Mouse (Mus musculus): Measurements from ENCODE around the gene Cd163l1. TPM values are rescaled to one million over a fixed set of nuclear protein-coding genes. Genes with fewer than 3 reads are reported as not detected.

Cd163l1 gene
- polyA plus RNA-seq, 1 experiment from 2014 or later: not detected

GRCm38 (mm10) chr7:140192851-140193250 is 25.2 kb upstream of the Cd163l1 start:
- Histone ChIP-seq H3K27ac (no peak overlapping the region), H3K4me1 (no peaks in the 10 kb centered on the region), H3K36me3 (no peaks in the 10 kb centered on the region), H3K9me3 (no peaks in the 10 kb centered on the region), H3K27me3 (ENCODE audit: insufficient read depth, poor library complexity, severe bottlenecking) (no peaks in the 10 kb centered on the region), H3K4me3 (no peak overlapping the region)
- WGBS: 78% methylated on average over 2 of the region's 2 CpGs
- peak; percentile 43 for DNase-seq (ENCODE audit: low spot score)

- WGBS: 78% methylated on average over 4 of the region's 4 CpGs
- H3K4me1 ChIP-seq: no peaks in the 10 kb centered on the region
- H3K4me3 ChIP-seq: no peak overlapping the region
- no peak for DNase-seq (ENCODE audit: low spot score)
- H3K27ac ChIP-seq: no peak overlapping the region
- H3K27me3 ChIP-seq (ENCODE audit: insufficient read depth, poor library complexity, severe bottlenecking): no peaks in the 10 kb centered on the region
- H3K36me3 ChIP-seq: no peaks in the 10 kb centered on the region
- H3K9me3 ChIP-seq: no peaks in the 10 kb centered on the region
Observed at GRCm38 (mm10) chr7:140194031-140194430, 24.0 kb upstream of the Cd163l1 start.

GRCm38 (mm10) chr7:140196002-140196401 is 22.1 kb upstream of the Cd163l1 start:
- WGBS: 79% methylated on average over 8 of the region's 8 CpGs

DNA sequence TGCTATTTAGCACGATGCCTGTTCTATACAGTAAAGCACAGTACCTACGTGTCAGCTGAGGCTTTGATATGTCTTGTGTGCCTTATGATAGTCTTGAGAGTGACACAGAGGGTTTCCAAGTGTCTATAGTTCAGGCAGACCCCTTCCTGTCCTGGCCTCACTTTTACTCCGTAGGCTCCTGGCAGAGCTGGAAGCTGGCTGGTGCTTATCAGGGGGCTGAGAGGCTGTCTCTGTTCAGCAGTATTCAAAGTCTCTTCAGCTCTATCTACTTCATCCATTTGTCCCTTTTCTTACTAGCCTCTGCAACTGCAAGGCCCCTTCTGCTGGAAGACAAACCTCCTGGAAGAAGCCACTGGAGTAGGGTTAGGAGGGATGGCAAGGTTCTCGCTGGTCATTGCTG is 17.0 kb upstream of the Cd163l1 start:
- Histone ChIP-seq H3K9me3 (no peaks in the 10 kb centered on the region), H3K27ac (no peak overlapping the region), H3K36me3 (no peaks in the 10 kb centered on the region), H3K4me3 (no peak overlapping the region), H3K4me1 (no peaks in the 10 kb centered on the region), H3K27me3 (ENCODE audit: insufficient read depth, poor library complexity, severe bottlenecking) (no peaks in the 10 kb centered on the region)
- DNase-seq (ENCODE audit: low spot score): no peak
- WGBS: 74% methylated on average over 4 of the region's 4 CpGs

More at GRCm38 (mm10) chr7:140196002-140196401, 22.1 kb upstream of the Cd163l1 start:
- H3K9me3 ChIP-seq: no peaks in the 10 kb centered on the region
- H3K27ac ChIP-seq: no peak overlapping the region
- no peak overlapping the region for H3K4me3 ChIP-seq
- no peaks in the 10 kb centered on the region for H3K4me1 ChIP-seq
- H3K36me3 ChIP-seq: no peaks in the 10 kb centered on the region
- DNase-seq (ENCODE audit: low spot score): no peak
- no peaks in the 10 kb centered on the region for H3K27me3 ChIP-seq (ENCODE audit: insufficient read depth, poor library complexity, severe bottlenecking)

- Histone ChIP-seq H3K27ac (no peak within 1 kb of the TSS), H3K9me3 (no peaks in the 10 kb centered on the region), H3K4me3 (no peak within 1 kb of the TSS), H3K36me3 (no peaks in the 10 kb centered on the region), H3K4me1 (no peaks in the 10 kb centered on the region), H3K27me3 (ENCODE audit: insufficient read depth, poor library complexity, severe bottlenecking) (no peaks in the 10 kb centered on the region)
- DNase-seq (ENCODE audit: low spot score): no peak
Observed at GRCm38 (mm10) chr7:140205864-140206263, 12.2 kb upstream of the Cd163l1 start, which contains the start of gene Olfr524. Gene Olfr524, minus strand, starts transcription at chr7:140205964.

DNA sequence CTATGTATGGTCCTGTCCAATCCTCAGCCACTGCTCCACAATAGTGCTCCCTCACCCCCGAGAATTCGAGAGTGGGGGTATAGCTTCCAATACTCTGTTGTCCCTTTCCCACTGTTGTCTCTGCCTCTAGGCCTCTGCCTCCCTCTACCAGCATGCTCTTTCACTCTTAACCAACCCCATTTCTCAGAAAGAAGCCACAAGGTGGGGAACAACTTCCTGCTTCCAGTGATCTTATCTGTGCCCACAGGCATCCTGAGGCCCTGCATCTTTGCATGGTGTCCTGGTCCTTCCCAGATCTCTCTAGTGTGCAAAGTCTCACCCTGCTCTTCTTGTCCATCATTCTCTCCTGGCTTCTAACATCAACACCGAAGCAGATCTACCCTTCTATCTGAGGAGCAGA is 11.2 kb upstream of the Cd163l1 start:
- Histone ChIP-seq H3K9me3 (no peaks in the 10 kb centered on the region), H3K36me3 (no peaks in the 10 kb centered on the region), H3K4me3 (no peak overlapping the region), H3K27me3 (ENCODE audit: insufficient read depth, poor library complexity, severe bottlenecking) (no peaks in the 10 kb centered on the region), H3K27ac (no peak overlapping the region), H3K4me1 (no peaks in the 10 kb centered on the region)
- no peak for DNase-seq (ENCODE audit: low spot score)
- WGBS: 70% methylated on average over 3 of the region's 3 CpGs

GRCm38 (mm10) chr7:140208153-140208552 is 9.9 kb upstream of the Cd163l1 start:
- H3K27ac ChIP-seq: no peak overlapping the region
- DNase-seq (ENCODE audit: low spot score): no peak
- H3K9me3 ChIP-seq: no peaks in the 10 kb centered on the region
- no peaks in the 10 kb centered on the region for H3K36me3 ChIP-seq
- H3K4me3 ChIP-seq: no peak overlapping the region
- 70% methylated on average over 8 of the region's 8 CpGs for WGBS
- no peaks in the 10 kb centered on the region for H3K4me1 ChIP-seq
- no peaks in the 10 kb centered on the region for H3K27me3 ChIP-seq (ENCODE audit: insufficient read depth, poor library complexity, severe bottlenecking)

- 73% methylated on average over 3 of the region's 3 CpGs for WGBS
- H3K27ac ChIP-seq: no peak overlapping the region
- no peaks in the 10 kb centered on the region for H3K9me3 ChIP-seq
- no peaks in the 10 kb centered on the region for H3K4me1 ChIP-seq
- H3K36me3 ChIP-seq: no peaks in the 10 kb centered on the region
- DNase-seq (ENCODE audit: low spot score): no peak
- no peak overlapping the region for H3K4me3 ChIP-seq
- H3K27me3 ChIP-seq (ENCODE audit: insufficient read depth, poor library complexity, severe bottlenecking): no peaks in the 10 kb centered on the region
Observed at GRCm38 (mm10) chr7:140208677-140209076, 9.4 kb upstream of the Cd163l1 start.

DNA sequence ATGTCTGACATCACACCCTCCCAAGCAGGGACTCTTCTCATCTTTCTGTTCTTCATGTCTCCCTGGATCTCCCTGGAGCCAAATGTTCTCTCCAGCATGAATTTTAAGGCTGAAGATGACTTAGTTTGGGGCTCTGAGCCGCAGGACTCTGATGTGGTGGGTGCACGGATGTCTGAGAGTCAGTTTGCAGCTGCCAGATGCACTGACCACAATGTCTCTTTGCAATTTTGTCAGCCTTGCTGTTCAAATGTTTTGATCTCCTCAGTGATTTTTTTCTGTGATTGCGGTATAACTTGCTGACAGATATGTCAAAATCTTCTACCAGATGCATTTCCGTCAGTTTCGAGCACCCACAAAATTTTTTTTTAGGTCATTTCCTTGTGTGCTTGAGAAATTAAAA is 4.2 kb upstream of the Cd163l1 start:
- no peak overlapping the region for H3K4me3 ChIP-seq
- no peaks in the 10 kb centered on the region for H3K27me3 ChIP-seq (ENCODE audit: insufficient read depth, poor library complexity, severe bottlenecking)
- DNase-seq (ENCODE audit: low spot score): no peak
- 77% methylated on average over 5 of the region's 5 CpGs for WGBS
- no peaks in the 10 kb centered on the region for H3K36me3 ChIP-seq
- H3K9me3 ChIP-seq: no peaks in the 10 kb centered on the region
- no peaks in the 10 kb centered on the region for H3K4me1 ChIP-seq
- no peak overlapping the region for H3K27ac ChIP-seq

GRCm38 (mm10) chr7:140219268-140219667 is 1.2 kb downstream of the Cd163l1 start:
- 22% methylated on average over 1 of the region's 1 CpGs for WGBS
- no peak for DNase-seq (ENCODE audit: low spot score)
- Histone ChIP-seq H3K4me1 (no peaks in the 10 kb centered on the region), H3K4me3 (no peak overlapping the region), H3K27me3 (ENCODE audit: insufficient read depth, poor library complexity, severe bottlenecking) (no peaks in the 10 kb centered on the region), H3K36me3 (no peaks in the 10 kb centered on the region), H3K27ac (no peak overlapping the region), H3K9me3 (no peaks in the 10 kb centered on the region)

GRCm38 (mm10) chr7:140220375-140220774 is 2.3 kb downstream of the Cd163l1 start:
- Histone ChIP-seq H3K4me3 (no peak overlapping the region), H3K9me3 (no peaks in the 10 kb centered on the region), H3K36me3 (no peaks in the 10 kb centered on the region), H3K27ac (no peak overlapping the region), H3K27me3 (ENCODE audit: insufficient read depth, poor library complexity, severe bottlenecking) (no peaks in the 10 kb centered on the region), H3K4me1 (no peaks in the 10 kb centered on the region)
- 75% methylated on average over 4 of the region's 4 CpGs for WGBS
- DNase-seq (ENCODE audit: low spot score): no peak

GRCm38 (mm10) chr7:140224209-140224608 is 6.1 kb downstream of the Cd163l1 start:
- WGBS: 73% methylated on average over 13 of the region's 13 CpGs
- Histone ChIP-seq H3K4me1 (no peaks in the 10 kb centered on the region), H3K9me3 (no peaks in the 10 kb centered on the region), H3K36me3 (no peaks in the 10 kb centered on the region), H3K27me3 (ENCODE audit: insufficient read depth, poor library complexity, severe bottlenecking) (no peaks in the 10 kb centered on the region), H3K4me3 (no peak overlapping the region), H3K27ac (no peak overlapping the region)
- no peak for DNase-seq (ENCODE audit: low spot score)

DNA sequence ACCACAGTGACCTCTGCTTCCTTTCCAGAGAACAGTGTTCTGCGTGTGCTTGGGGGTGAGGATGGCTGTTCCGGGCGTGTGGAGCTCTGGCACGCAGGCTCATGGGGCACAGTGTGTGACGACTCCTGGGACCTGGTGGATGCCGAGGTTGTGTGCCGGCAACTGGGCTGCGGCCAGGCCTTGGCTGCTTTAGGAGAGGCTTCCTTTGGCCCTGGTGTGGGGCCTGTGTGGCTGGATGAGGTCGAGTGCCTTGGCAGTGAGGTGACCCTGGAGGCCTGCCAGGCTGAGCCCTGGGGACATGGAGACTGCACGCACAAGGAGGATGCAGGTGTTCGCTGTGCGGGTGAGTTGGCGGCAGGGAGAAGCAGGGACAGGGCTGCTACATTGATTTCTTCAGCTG is 10.4 kb downstream of the Cd163l1 start:
- no peaks in the 10 kb centered on the region for H3K36me3 ChIP-seq
- 76% methylated on average over 13 of the region's 13 CpGs for WGBS
- no peaks in the 10 kb centered on the region for H3K9me3 ChIP-seq
- no peak overlapping the region for H3K27ac ChIP-seq
- no peak overlapping the region for H3K4me3 ChIP-seq
- no peaks in the 10 kb centered on the region for H3K27me3 ChIP-seq (ENCODE audit: insufficient read depth, poor library complexity, severe bottlenecking)
- DNase-seq (ENCODE audit: low spot score): no peak
- no peaks in the 10 kb centered on the region for H3K4me1 ChIP-seq

DNA sequence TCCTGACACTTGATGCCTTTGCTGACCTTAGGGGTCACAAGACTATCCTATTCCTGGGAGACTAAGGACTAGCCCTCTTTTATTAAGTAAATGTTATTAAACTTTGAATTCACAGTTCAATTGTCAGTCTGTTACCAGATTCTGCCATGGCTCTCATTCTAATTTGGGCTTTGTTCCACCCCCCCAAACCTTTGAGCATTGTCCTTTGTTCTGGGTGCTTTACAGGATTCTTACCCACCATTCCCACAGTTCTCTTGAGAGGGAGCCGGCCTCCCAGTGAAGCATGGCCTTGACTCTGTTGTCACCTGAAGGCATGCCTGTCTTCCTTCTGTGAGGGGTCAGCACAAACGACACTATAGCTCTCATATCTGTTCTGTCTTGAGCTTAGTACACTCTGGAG is 13.0 kb downstream of the Cd163l1 start:
- whole genome bisulfite sequencing: 62% methylated on average over 2 of the region's 2 CpGs

More for the DNA sequence above, 13.0 kb downstream of the Cd163l1 start:
- Histone ChIP-seq H3K27ac (no peak overlapping the region), H3K4me3 (no peak overlapping the region), H3K27me3 (ENCODE audit: insufficient read depth, poor library complexity, severe bottlenecking) (no peaks in the 10 kb centered on the region), H3K4me1 (no peaks in the 10 kb centered on the region), H3K9me3 (no peaks in the 10 kb centered on the region), H3K36me3 (no peaks in the 10 kb centered on the region)
- DNase-seq (ENCODE audit: low spot score): no peak

Measured in heart, embryonic 10.5 days (tissue).